Mouse (Mus musculus) left cerebral cortex, adult 18-20 months (tissue): Measurements from ENCODE around the gene Sh3bgr. TPM values are rescaled to one million over a fixed set of nuclear protein-coding genes. Genes with fewer than 3 reads are reported as not detected.
A peak's percentile ranks its signal among the peaks of the same experiment; 100 is the strongest.

Source experiments
- DNase-seq, 2 experiments: peaks; one replicate each; pipeline ENCODE4 v3.0.0; 2021 to 2022; ENCODE audit warnings: low spot score in 2 of 2, mixed read lengths in 1 of 2
- total RNA-seq, 2 experiments: library from RNA; stranded (reverse); gene quantifications; 2 replicates each; pipeline ENCODE4 v1.2.3; 2021

Gene Sh3bgr
- total RNA-seq, 2 experiments from 2014 or later = 0.63 to 1.1 TPM

- no peak for DNase-seq
Measured at GRCm38 (mm10) chr16:96201485-96202232, 1.4 kb downstream of the Sh3bgr start.

DNA sequence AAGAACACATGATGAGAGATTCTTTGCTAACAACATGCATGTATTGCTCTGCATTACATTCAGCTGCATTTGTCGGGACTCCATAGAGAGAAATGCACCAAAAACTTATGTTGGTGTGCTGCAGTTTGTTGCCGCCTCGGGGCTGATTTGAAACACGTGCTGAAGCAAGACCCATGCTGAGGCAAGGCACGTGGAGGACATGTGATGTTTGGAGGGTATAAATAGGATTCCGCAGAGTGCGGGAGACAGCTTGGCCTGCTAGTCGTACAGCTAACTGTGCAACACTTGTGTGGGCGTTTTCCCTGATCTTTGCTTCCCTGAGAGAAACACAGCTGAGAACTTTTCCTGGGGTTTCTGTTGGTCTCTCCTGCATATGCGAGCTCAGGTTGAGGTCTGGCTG is 9.5 kb downstream of the Sh3bgr start:
- DNase-seq = peak in 1 of 2 experiments; percentile 24

GRCm38 (mm10) chr16:96210856-96211255 is 10.6 kb downstream of the Sh3bgr start:
- no peak for DNase-seq

GRCm38 (mm10) chr16:96213027-96213426 is 12.8 kb downstream of the Sh3bgr start:
- no peak for DNase-seq

GRCm38 (mm10) chr16:96221491-96221890 is 21.2 kb downstream of the Sh3bgr start:
- DNase-seq = no peak

DNA sequence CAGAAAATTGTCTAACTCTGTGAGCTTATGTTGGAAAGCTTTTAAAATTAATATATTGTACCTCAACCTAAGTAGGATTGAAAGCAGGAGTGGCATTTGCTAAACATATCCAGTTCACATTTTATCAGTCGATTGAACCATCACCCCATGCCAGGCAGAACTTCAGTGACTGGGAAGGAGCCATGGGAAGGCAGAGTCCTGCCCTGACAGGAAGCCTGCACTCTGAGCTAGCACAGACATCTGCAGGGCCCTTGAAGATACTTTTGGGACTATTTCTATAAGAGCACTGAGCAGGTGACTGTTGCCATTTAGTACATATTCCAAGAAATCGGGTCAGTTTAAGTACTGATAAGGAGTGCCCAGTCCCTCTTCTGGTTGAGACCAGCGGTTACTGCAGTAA is 21.7 kb downstream of the Sh3bgr start:
- DNase-seq = no peak

DNA sequence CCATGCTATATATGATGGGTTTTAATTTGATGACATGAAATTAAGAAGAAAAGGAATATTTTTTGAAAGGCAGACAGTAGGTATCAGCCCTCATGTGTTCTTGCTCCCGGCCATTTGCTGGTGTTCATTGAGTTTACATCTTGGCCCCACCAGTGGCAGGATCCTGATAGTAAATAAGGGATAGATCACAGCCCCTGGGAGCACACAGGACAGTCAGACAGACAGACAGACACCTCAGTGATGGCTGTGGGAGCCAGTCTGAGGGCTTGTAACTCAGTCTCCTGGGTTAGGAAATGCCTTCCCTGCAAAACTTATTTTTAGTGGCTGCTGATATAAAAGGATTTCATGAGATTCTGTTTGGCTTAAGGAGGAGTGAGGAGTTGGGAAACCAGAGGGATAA is 22.2 kb downstream of the Sh3bgr start:
- DNase-seq = no peak

- no peak for DNase-seq
Measured at GRCm38 (mm10) chr16:96228438-96228837, 28.2 kb downstream of the Sh3bgr start.

GRCm38 (mm10) chr16:96229044-96229555 is 28.9 kb downstream of the Sh3bgr start:
- DNase-seq = no peak

DNA sequence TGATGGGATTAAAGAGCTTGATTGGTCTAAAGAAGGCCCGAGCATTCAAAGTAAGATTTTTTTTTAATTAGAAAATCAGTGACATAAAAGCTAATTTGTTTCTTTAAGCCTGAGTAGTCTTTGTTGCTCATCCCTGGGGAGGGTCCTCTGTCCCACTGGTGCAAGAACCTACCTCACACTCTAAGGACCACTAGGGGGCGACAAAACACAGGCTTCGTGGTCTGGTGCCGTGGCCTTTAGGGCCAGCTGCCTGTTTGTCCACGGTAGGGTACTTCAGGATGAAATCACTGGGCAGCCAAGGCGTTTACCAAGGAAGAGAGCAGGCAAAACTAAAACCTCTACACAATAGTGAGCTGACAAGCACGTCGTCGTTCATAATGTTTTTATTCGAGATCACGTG is 30.2 kb downstream of the Sh3bgr start:
- DNase-seq = peak; percentile 65 to 81

DNA sequence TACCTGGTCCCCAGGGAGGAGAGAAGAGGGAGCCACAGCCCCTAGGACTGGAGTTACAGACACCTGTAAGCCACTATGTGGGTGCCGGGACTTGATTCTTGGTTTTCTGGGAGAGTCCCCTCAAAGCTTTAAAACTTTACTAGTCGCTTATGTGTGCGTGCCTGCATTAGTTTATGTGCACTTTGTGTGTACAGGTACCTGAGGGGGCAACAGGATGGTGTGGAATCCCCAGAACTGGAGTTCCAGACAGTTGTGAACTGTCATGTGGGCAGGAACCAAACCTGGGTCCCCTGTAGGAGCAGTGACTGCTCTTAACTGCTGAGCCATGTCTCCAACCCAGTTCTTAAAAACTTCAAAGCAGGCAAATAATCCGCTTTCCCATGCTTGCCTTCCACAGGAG is 31.0 kb downstream of the Sh3bgr start:
- no peak for DNase-seq

- DNase-seq = no peak
Measured at GRCm38 (mm10) chr16:96231974-96232373, 31.7 kb downstream of the Sh3bgr start.

DNA sequence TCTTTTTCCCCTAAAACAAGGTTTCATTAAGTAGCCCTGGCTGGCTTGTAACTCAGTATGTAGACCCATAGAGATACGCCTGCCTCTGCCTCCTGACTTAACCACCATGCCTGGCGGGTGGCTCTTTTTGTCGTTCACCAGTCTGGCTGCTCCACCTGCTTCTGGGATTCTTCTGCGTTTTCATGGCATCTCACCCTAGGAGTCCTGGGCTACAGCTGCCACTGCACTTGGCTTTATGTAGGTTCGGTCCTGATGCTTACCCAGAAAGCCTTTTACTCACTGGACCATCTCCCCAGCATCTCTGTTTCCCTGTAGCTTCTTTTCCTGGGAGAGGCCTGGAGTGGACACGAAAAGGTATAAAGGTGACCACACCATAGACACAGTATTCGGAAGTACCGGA is 33.7 kb downstream of the Sh3bgr start:
- DNase-seq = no peak

DNA sequence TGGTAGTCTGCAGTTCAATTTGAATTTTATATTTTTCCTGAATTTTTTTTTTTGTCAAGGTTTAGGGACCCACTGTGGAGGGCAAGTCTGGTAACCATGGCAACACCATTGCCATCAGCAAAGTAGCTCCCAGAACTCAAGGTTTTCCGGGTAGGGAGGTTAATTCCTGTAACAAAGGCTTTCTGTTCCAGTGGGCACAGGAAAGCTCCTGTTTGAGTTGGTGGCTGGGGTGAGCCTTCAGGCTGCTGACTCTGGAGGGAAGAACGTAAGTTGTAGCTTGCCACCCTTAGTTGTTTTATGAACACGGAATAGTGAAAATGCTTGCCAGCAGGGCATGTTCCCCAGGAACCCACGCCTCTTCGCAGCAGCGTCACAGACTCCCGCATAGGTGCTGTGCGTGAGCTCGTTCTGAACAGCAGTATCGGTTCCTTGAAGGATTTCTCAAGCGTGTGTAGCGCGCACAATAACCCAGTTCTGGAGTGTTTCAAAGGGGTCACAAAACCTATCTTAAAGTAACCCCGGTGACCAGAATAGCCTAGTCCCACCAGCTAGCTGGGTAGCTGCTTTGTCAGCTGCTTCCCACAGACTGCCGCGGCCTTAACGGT is 35.2 kb downstream of the Sh3bgr start, which contains the start of gene B3galt5:
Gene B3galt5, plus strand, starts transcription at position 436 of the 605 bp plus-strand sequence.
- DNase-seq = peak in 1 of 2 experiments; percentile 35

DNA sequence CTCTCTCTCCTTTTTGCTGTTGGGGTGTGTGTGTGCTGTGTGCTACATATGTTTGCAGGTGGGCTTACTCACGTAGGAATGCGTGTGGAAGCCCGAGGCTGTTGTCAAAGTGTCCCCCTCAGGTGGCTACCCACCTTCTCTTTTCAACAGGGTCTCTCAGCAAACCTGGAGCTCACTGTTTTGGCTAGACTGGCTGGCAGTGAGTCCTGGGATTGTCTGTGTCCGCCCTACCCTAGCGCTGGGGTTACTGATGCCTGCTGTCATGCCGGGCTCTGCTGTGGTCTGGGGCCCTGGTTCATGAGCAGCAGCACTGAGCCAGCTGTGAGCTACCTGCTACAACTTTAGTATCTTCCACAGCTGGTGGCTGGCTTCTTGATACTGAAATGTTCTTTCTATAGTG is 44.2 kb downstream of the Sh3bgr start:
- DNase-seq = no peak

GRCm38 (mm10) chr16:96249635-96250034 is 49.4 kb downstream of the Sh3bgr start:
- peak; percentile 16 to 36 for DNase-seq

- no peak for DNase-seq
Measured at GRCm38 (mm10) chr16:96252146-96252545, 51.9 kb downstream of the Sh3bgr start.

- no peak for DNase-seq
Measured at GRCm38 (mm10) chr16:96258429-96258828, 58.2 kb downstream of the Sh3bgr start.

DNA sequence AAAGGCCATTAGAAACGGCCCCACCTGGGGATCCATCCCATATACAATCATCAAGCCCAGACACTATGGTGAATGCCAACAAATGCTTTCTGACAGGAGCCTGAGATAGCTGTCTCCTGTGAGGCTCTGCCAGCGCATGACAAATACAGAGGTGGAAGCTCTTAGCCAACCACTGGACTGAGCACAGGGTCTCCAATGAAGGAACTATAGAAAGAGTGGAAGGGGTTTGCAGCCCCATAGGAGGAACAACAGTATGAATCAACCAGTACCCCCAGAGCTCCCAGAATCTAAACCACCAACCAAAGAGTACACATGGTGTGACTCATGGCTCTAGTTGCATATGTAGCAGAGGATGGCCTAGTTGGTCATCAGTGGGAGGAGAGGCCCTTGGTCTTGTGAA is 71.5 kb downstream of the Sh3bgr start:
- DNase-seq = no peak

- DNase-seq = no peak
Measured at GRCm38 (mm10) chr16:96272929-96273619, 72.8 kb downstream of the Sh3bgr start.

DNA sequence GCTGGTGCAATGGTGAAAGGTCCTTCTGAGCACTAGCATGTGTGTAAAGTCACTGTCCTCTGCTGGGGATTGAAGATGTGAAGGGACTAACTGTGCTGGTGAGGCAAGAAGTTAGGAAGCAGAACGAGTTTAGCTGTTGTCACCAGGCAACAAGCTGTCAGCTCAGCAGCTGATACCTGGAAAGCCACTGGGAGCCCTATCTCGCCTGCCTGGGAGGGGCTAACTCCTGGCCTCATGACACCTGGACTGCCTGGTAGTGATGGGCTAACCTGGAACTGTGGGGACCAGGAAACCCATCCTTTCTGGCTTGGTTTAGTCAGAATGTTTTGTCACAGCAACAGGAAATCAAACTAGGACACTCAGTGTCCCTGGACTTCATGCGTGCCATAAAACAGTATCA is 76.3 kb downstream of the Sh3bgr start:
- DNase-seq = no peak
